Mouse (Mus musculus) lung, postnatal 0 days (tissue): ENCODE measurements around the gene Kcns1. TPM values are rescaled to one million over a fixed set of nuclear protein-coding genes. Genes with fewer than 3 reads are reported as not detected.

Experiments used
- ATAC-seq: fragments of 200-750 bp; cut with Nextera tagmentation; 2 replicates; pipeline ENCODE4 v1.8.0; 2017; ENCODE audit warnings: moderate library complexity
- DNase-seq: peaks from one replicate; pipeline ENCODE4 v3.0.0-alpha.2; 2016; ENCODE audit warnings: low spot score
- H3K27ac ChIP-seq: fragments of 300-500 bp; sonication (generic); 2 replicates; pipeline ENCODE4 v1.5.1; 2014; ENCODE audit warnings: antibody characterized with exemption, mild to moderate bottlenecking, low read length, mixed read lengths
- H3K27me3 ChIP-seq: fragments of 300-500 bp; sonication (generic); replicated peaks from 2 replicates; pipeline ENCODE4 v1.6.1; 2014; ENCODE audit warnings: low read length, mixed read lengths; ENCODE audit not compliant: insufficient read depth
- H3K36me3 ChIP-seq: fragments of 300-500 bp; sonication (generic); 2 replicates; pipeline ENCODE4 v1.6.1; 2014; ENCODE audit warnings: low read length, mixed read lengths; ENCODE audit not compliant: insufficient read depth
- H3K4me1 ChIP-seq: fragments of 300-500 bp; sonication (generic); 2 replicates; pipeline ENCODE4 v1.6.1; 2014; ENCODE audit warnings: antibody characterized with exemption, low read depth, low read length, mixed read lengths; ENCODE audit not compliant: insufficient read depth
- H3K4me2 ChIP-seq: fragments of 300-500 bp; sonication (generic); replicated peaks from 2 replicates; pipeline ENCODE4 v1.6.1; 2014; ENCODE audit warnings: low read depth, mild to moderate bottlenecking, low read length, moderate library complexity, mixed read lengths
- H3K4me3 ChIP-seq: fragments of 300-500 bp; sonication (generic); 2 replicates; pipeline ENCODE4 v1.5.1; 2014; ENCODE audit warnings: low read depth, low read length
- H3K9ac ChIP-seq: fragments of 300-500 bp; sonication (generic); replicated peaks from 2 replicates; pipeline ENCODE4 v1.6.1; 2014; ENCODE audit warnings: low read depth, mild to moderate bottlenecking
- H3K9me3 ChIP-seq: fragments of 300-500 bp; sonication (generic); 2 replicates; pipeline ENCODE4 v1.6.1; 2016; ENCODE audit warnings: low read length, mixed read lengths
- CTCF ChIP-seq: IDR thresholded peaks from 2 replicates; pipeline ENCODE4 v1.5.1; 2016; ENCODE audit warnings: antibody characterized with exemption, mild to moderate bottlenecking
- EP300 ChIP-seq: IDR thresholded peaks from 2 replicates; pipeline ENCODE4 v1.6.1; 2016; ENCODE audit warnings: antibody characterized with exemption, mild to moderate bottlenecking, control low read depth
- WGBS: fragments of 180-500 bp; shearing (Covaris S2); extraction: QIAGEN DNeasy Blood & Tissue Kit; methylation state at CpG from one replicate; pipeline ENCODE4 v1.1.7; 2014; 5-methylcytosine and 5-hydroxymethylcytosine counted together
- polyA plus RNA-seq: library from polyadenylated mRNA; unstranded; fragments of >200 nt; fragmentation: Nextera tagmentation; extraction: Ambion mirVana; gene quantifications from 2 replicates; pipeline ENCODE4 v1.2.1, GENCODE M21; 2015

Kcns1 gene
- polyA plus RNA-seq, 1 experiment from 2014 or later = not detected

- no peak overlapping the region for H3K9ac ChIP-seq
- H3K4me1 ChIP-seq = 0 out of 2 replicates have a peak, but pooled peaks cover 7% of the 10 kb centered on the region
- DNase-seq (no peak), ATAC-seq (0 out of 2 replicates have a peak, but pooled peaks have one; percentile 17)
- no peak for TF ChIP-seq CTCF
- no peak for TF ChIP-seq EP300
- peak overlapping the region; percentile 10; the same call in 1 of the 2 replicates for H3K4me3 ChIP-seq
- H3K9me3 ChIP-seq = no peaks in the 10 kb centered on the region
- H3K36me3 ChIP-seq = no peaks in the 10 kb centered on the region
- H3K27ac ChIP-seq = no peak overlapping the region
- 15% methylated on average over 84 of the region's 90 CpGs for WGBS
- peaks cover 43% of the 10 kb centered on the region for H3K27me3 ChIP-seq
- H3K4me2 ChIP-seq = peak overlapping the region; percentile 36; the same call in 1 of the 2 replicates
Measured at GRCm38 (mm10) chr2:164167752-164168570, 3.0 kb downstream of the Kcns1 start.

- no peak for ATAC-seq
- H3K9ac ChIP-seq = no peak overlapping the region
- peaks cover 32% of the 10 kb centered on the region for H3K27me3 ChIP-seq
Measured at GRCm38 (mm10) chr2:164164941-164165340, 6.0 kb downstream of the Kcns1 start.

GRCm38 (mm10) chr2:164161515-164162055 lies 9.3 kb downstream of the Kcns1 start:
- no peaks in the 10 kb centered on the region; the same call in 1 of the 2 replicates for H3K27me3 ChIP-seq
- 67% methylated on average over 11 of the region's 11 CpGs for WGBS
- no peak overlapping the region for H3K4me3 ChIP-seq
- no peaks in the 10 kb centered on the region for H3K36me3 ChIP-seq
- no peak overlapping the region for H3K9ac ChIP-seq
- no peaks in the 10 kb centered on the region for H3K4me1 ChIP-seq
- no peaks in the 10 kb centered on the region for H3K9me3 ChIP-seq
- DNase-seq (no peak), ATAC-seq (no peak)
- no peak overlapping the region for H3K27ac ChIP-seq
- TF ChIP-seq CTCF (no peak), EP300 (no peak)
- no peak overlapping the region for H3K4me2 ChIP-seq

More at GRCm38 (mm10) chr2:164164941-164165340, 6.0 kb downstream of the Kcns1 start:
- Histone ChIP-seq H3K9me3 (no peaks in the 10 kb centered on the region), H3K4me1 (0 out of 2 replicates have a peak, but pooled peaks cover 3% of the 10 kb centered on the region), H3K4me3 (no peak overlapping the region), H3K4me2 (no peak overlapping the region), H3K27ac (no peak overlapping the region), H3K36me3 (no peaks in the 10 kb centered on the region)
- DNase-seq = no peak
- TF ChIP-seq EP300 (no peak), CTCF (no peak)
- 87% methylated on average over 5 of the region's 5 CpGs for WGBS

GRCm38 (mm10) chr2:164158838-164159237 lies 12.1 kb downstream of the Kcns1 start:
- 85% methylated on average over 2 of the region's 2 CpGs for WGBS
- no peak for ATAC-seq

GRCm38 (mm10) chr2:164156158-164156557 lies 14.8 kb downstream of the Kcns1 start:
- Histone ChIP-seq H3K27me3 (no peaks in the 10 kb centered on the region), H3K9me3 (no peaks in the 10 kb centered on the region), H3K9ac (no peak overlapping the region), H3K4me3 (no peak overlapping the region), H3K36me3 (peaks cover 31% of the 10 kb centered on the region), H3K4me2 (no peak overlapping the region), H3K27ac (no peak overlapping the region), H3K4me1 (no peaks in the 10 kb centered on the region)
- 85% methylated on average over 7 of the region's 7 CpGs for WGBS
- ATAC-seq (no peak), DNase-seq (no peak)
- no peak for TF ChIP-seq EP300
- no peak for TF ChIP-seq CTCF

More at GRCm38 (mm10) chr2:164158838-164159237, 12.1 kb downstream of the Kcns1 start:
- no peak for TF ChIP-seq EP300
- no peak overlapping the region for H3K27ac ChIP-seq
- H3K9ac ChIP-seq = no peak overlapping the region
- H3K4me3 ChIP-seq = no peak overlapping the region
- no peaks in the 10 kb centered on the region for H3K4me1 ChIP-seq
- H3K9me3 ChIP-seq = no peaks in the 10 kb centered on the region
- H3K27me3 ChIP-seq = no peaks in the 10 kb centered on the region
- no peak overlapping the region for H3K4me2 ChIP-seq
- DNase-seq = no peak
- H3K36me3 ChIP-seq = 0 out of 2 replicates have a peak, but pooled peaks cover 4% of the 10 kb centered on the region

GRCm38 (mm10) chr2:164154007-164154406 lies 16.9 kb downstream of the Kcns1 start:
- H3K4me2 ChIP-seq = no peak overlapping the region
- H3K4me1 ChIP-seq = no peaks in the 10 kb centered on the region

More at GRCm38 (mm10) chr2:164154007-164154406, 16.9 kb downstream of the Kcns1 start:
- DNase-seq (no peak), ATAC-seq (no peak)
- Histone ChIP-seq H3K9me3 (no peaks in the 10 kb centered on the region), H3K4me3 (no peak overlapping the region), H3K36me3 (peaks cover 31% of the 10 kb centered on the region), H3K27me3 (no peaks in the 10 kb centered on the region), H3K9ac (no peak overlapping the region), H3K27ac (no peak overlapping the region)
- TF ChIP-seq EP300 = no peak
- TF ChIP-seq CTCF = no peak
- WGBS = 92% methylated on average over 10 of the region's 10 CpGs
